ENCODE assay signal across 12 mouse cellular contexts in genomic region chr15:25019352-25019941, GRCm38 (mm10).
DNase-seq lines count a peak whose midpoint lies in the region; ATAC-seq lines count a peak whose summit lies in the region.
"Had no signal": no experiment of that assay in that cellular context is flagged by ENCODE, and none has a peak within 500 bp of the region (broad histone marks: within the 10 kb centered on the region; RNA-seq: fewer than 3 reads in every experiment).

No protein-coding gene starts in this region.

- peak; percentile 37 for DNase-seq in hindbrain, embryonic 11.5 days (ENCODE audit: low spot score)
- DNase-seq in hindbrain, embryonic 10.5 days (ENCODE audit: low spot score), result no peak
- DNase-seq in layer of hippocampus, postnatal 36 days, result peak; percentile 24 to 38
- no peak for DNase-seq in adipocyte (ENCODE audit: low spot score)
- DNase-seq in heart, postnatal 25 days (ENCODE audit: low spot score), result no peak
- no peak for DNase-seq in spleen, adult 12 weeks (ENCODE audit: low spot score)
- DNase-seq: kidney, adult 18-20 months; lung, embryonic 14.5 days had no signal

- peak; percentile 78; the same call in 1 of the 2 replicates for ATAC-seq in hindbrain, embryonic 11.5 days (ENCODE audit: low FRiP score)
- ATAC-seq in forebrain, embryonic 16.5 days, result peak; percentile 97
- ATAC-seq in neural tube, embryonic 14.5 days (ENCODE audit: low read depth), result peak; percentile 96
- ATAC-seq: activated CD4-positive, CD25-positive, alpha-beta regulatory T cell, adult 4 months had no signal

- intact Hi-C loops in heart, postnatal 25 days (cut with DNase I), result no loop called here

- WGBS in hindbrain, embryonic 11.5 days, result 81% methylated on average over 12 of the region's 12 CpGs
- WGBS in hindbrain, embryonic 10.5 days, result 85% methylated on average over 12 of the region's 12 CpGs
- 38% methylated on average over 12 of the region's 12 CpGs for WGBS in forebrain, embryonic 16.5 days
- WGBS in neural tube, embryonic 14.5 days, result 55% methylated on average over 12 of the region's 12 CpGs

- H3K9me3 ChIP-seq in hindbrain, embryonic 11.5 days (ENCODE audit: control insufficient read depth, low read length), result no peaks in the 10 kb centered on the region
- H3K9me3 ChIP-seq in hindbrain, embryonic 10.5 days, result no peaks in the 10 kb centered on the region
- H3K9me3 ChIP-seq in forebrain, embryonic 16.5 days (ENCODE audit: control insufficient read depth, low read length), result no peaks in the 10 kb centered on the region
- H3K9me3 ChIP-seq in neural tube, embryonic 14.5 days (ENCODE audit: control insufficient read depth, low read length), result no peaks in the 10 kb centered on the region
- H3K9me3 ChIP-seq: embryonic facial prominence, embryonic 13.5 days had no signal

- H3K4me3 ChIP-seq in hindbrain, embryonic 11.5 days (ENCODE audit: low read depth, low read length), result no peak overlapping the region
- no peak overlapping the region for H3K4me3 ChIP-seq in hindbrain, embryonic 10.5 days
- H3K4me3 ChIP-seq in forebrain, embryonic 16.5 days (replicated peaks; ENCODE audit: low read length), result no peak overlapping the region
- H3K4me3 ChIP-seq in neural tube, embryonic 14.5 days (ENCODE audit: low read depth, low read length), result no peak overlapping the region
- H3K4me3 ChIP-seq: embryonic facial prominence, embryonic 13.5 days had no signal

- H3K36me3 ChIP-seq in hindbrain, embryonic 11.5 days (ENCODE audit: control insufficient read depth, insufficient read depth, low read length), result no peaks in the 10 kb centered on the region
- no peaks in the 10 kb centered on the region for H3K36me3 ChIP-seq in hindbrain, embryonic 10.5 days
- no peaks in the 10 kb centered on the region for H3K36me3 ChIP-seq in forebrain, embryonic 16.5 days (ENCODE audit: control insufficient read depth, insufficient read depth)
- H3K36me3 ChIP-seq in neural tube, embryonic 14.5 days (ENCODE audit: control insufficient read depth, insufficient read depth, low read length), result no peaks in the 10 kb centered on the region
- H3K36me3 ChIP-seq: embryonic facial prominence, embryonic 13.5 days had no signal

- no peak overlapping the region for H3K4me2 ChIP-seq in hindbrain, embryonic 11.5 days (replicated peaks; ENCODE audit: low read depth, low read length)
- peak overlapping the region; percentile 28 for H3K4me2 ChIP-seq in forebrain, embryonic 16.5 days (ENCODE audit: low read length)
- peak overlapping the region; percentile 33; the same call in 1 of the 2 replicates for H3K4me2 ChIP-seq in neural tube, embryonic 14.5 days (ENCODE audit: low read depth, low read length)
- H3K4me2 ChIP-seq: embryonic facial prominence, embryonic 13.5 days; lung, embryonic 14.5 days had no signal

- H3K27ac ChIP-seq in hindbrain, embryonic 11.5 days (ENCODE audit: low read depth, low read length), result no peak overlapping the region
- H3K27ac ChIP-seq in hindbrain, embryonic 10.5 days, result no peak overlapping the region
- H3K27ac ChIP-seq in forebrain, embryonic 16.5 days (ENCODE audit: low read length), result peak overlapping the region; percentile 34
- peak overlapping the region; percentile 81 for H3K27ac ChIP-seq in neural tube, embryonic 14.5 days (ENCODE audit: low read depth, low read length)
- H3K27ac ChIP-seq: embryonic facial prominence, embryonic 13.5 days had no signal

- H3K27me3 ChIP-seq in hindbrain, embryonic 11.5 days (ENCODE audit: control insufficient read depth, insufficient read depth, low read length), result no peaks in the 10 kb centered on the region
- no peaks in the 10 kb centered on the region for H3K27me3 ChIP-seq in hindbrain, embryonic 10.5 days (ENCODE audit: insufficient read depth, poor library complexity, severe bottlenecking)
- H3K27me3 ChIP-seq in forebrain, embryonic 16.5 days (replicated peaks; ENCODE audit: control insufficient read depth, insufficient read depth, low read length), result no peaks in the 10 kb centered on the region
- H3K27me3 ChIP-seq in neural tube, embryonic 14.5 days (ENCODE audit: control insufficient read depth, insufficient read depth, low read length), result no peaks in the 10 kb centered on the region
- H3K27me3 ChIP-seq: embryonic facial prominence, embryonic 13.5 days had no signal

- no peak overlapping the region for H3K9ac ChIP-seq in hindbrain, embryonic 11.5 days (ENCODE audit: low read depth, low read length)
- no peak overlapping the region for H3K9ac ChIP-seq in forebrain, embryonic 16.5 days (replicated peaks; ENCODE audit: low read depth, low read length)
- no peak overlapping the region for H3K9ac ChIP-seq in neural tube, embryonic 14.5 days (replicated peaks; ENCODE audit: low read depth, low read length)
- H3K9ac ChIP-seq: embryonic facial prominence, embryonic 13.5 days; lung, embryonic 14.5 days had no signal

- no peaks in the 10 kb centered on the region; the same call in 1 of the 2 replicates for H3K4me1 ChIP-seq in hindbrain, embryonic 11.5 days (replicated peaks; ENCODE audit: control insufficient read depth, insufficient read depth, low read length)
- peaks cover 33% of the 10 kb centered on the region for H3K4me1 ChIP-seq in hindbrain, embryonic 10.5 days (replicated peaks)
- H3K4me1 ChIP-seq in forebrain, embryonic 16.5 days (replicated peaks; ENCODE audit: control insufficient read depth, insufficient read depth, low read length), result peaks cover 12% of the 10 kb centered on the region
- H3K4me1 ChIP-seq in neural tube, embryonic 14.5 days (ENCODE audit: control insufficient read depth, insufficient read depth, low read length), result peaks cover 16% of the 10 kb centered on the region
- H3K4me1 ChIP-seq: embryonic facial prominence, embryonic 13.5 days had no signal

Comparison
In these comparisons a context has a peak if more than half of its experiments do, and no peak if none do; other contexts are left out.
1. DNase-seq: peak in hindbrain, embryonic 11.5 days (single experiment) and layer of hippocampus, postnatal 36 days (2 of 2); none in hindbrain, embryonic 10.5 days (single experiment), adipocyte (single experiment), heart, postnatal 25 days (single experiment) and spleen, adult 12 weeks (single experiment).
2. H3K27ac ChIP-seq: peak in forebrain, embryonic 16.5 days (single experiment) and neural tube, embryonic 14.5 days (single experiment); none in hindbrain, embryonic 11.5 days (single experiment) and hindbrain, embryonic 10.5 days (single experiment).
3. Peak in every context shown above with its lines, with median percentiles within 50 percentile points of each other: ATAC-seq.